Mouse (Mus musculus) hindbrain, embryonic 14.5 days (tissue): ENCODE data around the gene Gtpbp3. TPM values are rescaled to one million over a fixed set of nuclear protein-coding genes. Genes with fewer than 3 reads are reported as not detected.
A peak's percentile ranks its signal among the peaks of the same experiment; 100 is the strongest.

Experiments
- ATAC-seq: fragments of 200-750 bp; cut with Nextera tagmentation; 2 replicates; pipeline ENCODE4 v1.8.0; 2017; ENCODE audit warnings: moderate number of reproducible peaks, mild to moderate bottlenecking, moderate TSS enrichment, moderate library complexity; ENCODE audit not compliant: low FRiP score
- DNase-seq: peaks from one replicate; pipeline ENCODE4 v3.0.0-alpha.2; 2015; ENCODE audit warnings: low spot score
- H3K27ac ChIP-seq: fragments of 300-500 bp; sonication (generic); 2 replicates; pipeline ENCODE4 v1.5.1; 2014; ENCODE audit warnings: mild to moderate bottlenecking, moderate library complexity
- H3K27me3 ChIP-seq: fragments of 300-500 bp; sonication (generic); 2 replicates; pipeline ENCODE4 v1.6.1; 2014; ENCODE audit warnings: mild to moderate bottlenecking, low read length, mixed read lengths; ENCODE audit not compliant: control insufficient read depth, insufficient read depth
- H3K36me3 ChIP-seq: fragments of 300-500 bp; sonication (generic); replicated peaks from 2 replicates; pipeline ENCODE4 v1.6.1; 2014; ENCODE audit not compliant: control insufficient read depth, insufficient read depth
- H3K4me1 ChIP-seq: fragments of 300-500 bp; sonication (generic); replicated peaks from 2 replicates; pipeline ENCODE4 v1.6.1; 2014; ENCODE audit warnings: antibody characterized with exemption, low read length, mixed read lengths; ENCODE audit not compliant: control insufficient read depth, insufficient read depth
- H3K4me2 ChIP-seq: fragments of 300-500 bp; sonication (generic); replicated peaks from 2 replicates; pipeline ENCODE4 v1.6.1; 2014; ENCODE audit warnings: mild to moderate bottlenecking, moderate library complexity
- H3K4me3 ChIP-seq: fragments of 300-500 bp; sonication (generic); replicated peaks from 2 replicates; pipeline ENCODE4 v1.5.1; 2014; ENCODE audit warnings: mild to moderate bottlenecking, low read length
- H3K9ac ChIP-seq: fragments of 300-500 bp; sonication (generic); 2 replicates; pipeline ENCODE4 v1.6.1; 2014
- H3K9me3 ChIP-seq: fragments of 300-500 bp; sonication (generic); 2 replicates; pipeline ENCODE4 v1.6.1; 2016; ENCODE audit warnings: low read length; ENCODE audit not compliant: control insufficient read depth
- WGBS: fragments of 180-500 bp; shearing (Covaris S2); extraction: QIAGEN DNeasy Blood & Tissue Kit; methylation state at CpG from one replicate; pipeline ENCODE4 v1.1.7; 2014; 5-methylcytosine and 5-hydroxymethylcytosine counted together
- polyA plus RNA-seq: library from polyadenylated mRNA; unstranded; fragments of >200 nt; fragmentation: Nextera tagmentation; extraction: Ambion mirVana; gene quantifications from 2 replicates; pipeline ENCODE4 v1.2.1, GENCODE M21; 2014

The Gtpbp3 gene
- polyA plus RNA-seq, 1 experiment from 2014 or later = 7.3 TPM

GRCm38 (mm10) chr8:71486136-71486529 lies 1.8 kb upstream of the Gtpbp3 start:
- peak overlapping the region; percentile 84 for H3K4me2 ChIP-seq
- peak overlapping the region; percentile 90 for H3K4me3 ChIP-seq
- peak overlapping the region; percentile 99 for H3K9ac ChIP-seq
- no peaks in the 10 kb centered on the region for H3K27me3 ChIP-seq
- DNase-seq = no peak
- H3K27ac ChIP-seq = no peak overlapping the region
- peaks cover 29% of the 10 kb centered on the region for H3K36me3 ChIP-seq
- no peaks in the 10 kb centered on the region for H3K9me3 ChIP-seq
- ATAC-seq = no peak
- H3K4me1 ChIP-seq = peaks cover 26% of the 10 kb centered on the region
- 25% methylated on average over 7 of the region's 7 CpGs for WGBS

- peak overlapping the region; percentile 63 for H3K9ac ChIP-seq
- no peaks in the 10 kb centered on the region for H3K27me3 ChIP-seq
- H3K4me2 ChIP-seq = peak overlapping the region; percentile 90
- H3K27ac ChIP-seq = no peak overlapping the region
- DNase-seq = peak; percentile 95
- peaks cover 26% of the 10 kb centered on the region for H3K4me1 ChIP-seq
- peak; percentile 88 for ATAC-seq
- H3K36me3 ChIP-seq = peaks cover 32% of the 10 kb centered on the region
- no peaks in the 10 kb centered on the region for H3K9me3 ChIP-seq
- H3K4me3 ChIP-seq = peak overlapping the region; percentile 62
- WGBS = under 1% methylated on average over 22 of the region's 22 CpGs
Observed at GRCm38 (mm10) chr8:71488454-71488853, 551 bp downstream of the Gtpbp3 start.

GRCm38 (mm10) chr8:71495039-71495438 lies 7.1 kb downstream of the Gtpbp3 start:
- H3K36me3 ChIP-seq = peaks cover 41% of the 10 kb centered on the region
- ATAC-seq (peak; percentile 72), DNase-seq (peak; percentile 82)
- no peak overlapping the region for H3K27ac ChIP-seq
- H3K9me3 ChIP-seq = no peaks in the 10 kb centered on the region
- no peaks in the 10 kb centered on the region for H3K27me3 ChIP-seq
- WGBS = 23% methylated on average over 15 of the region's 16 CpGs
- no peaks in the 10 kb centered on the region for H3K4me1 ChIP-seq
- no peak overlapping the region for H3K9ac ChIP-seq
- H3K4me2 ChIP-seq = peak overlapping the region; percentile 24; the same call in 1 of the 2 replicates
- H3K4me3 ChIP-seq = no peak overlapping the region

- 0 out of 2 replicates have a peak overlapping the region, but pooled peaks have one; percentile 48 for H3K27ac ChIP-seq
- peaks cover 34% of the 10 kb centered on the region for H3K36me3 ChIP-seq
- WGBS = 91% methylated on average over 5 of the region's 5 CpGs
- no peak overlapping the region for H3K4me2 ChIP-seq
- H3K9me3 ChIP-seq = no peaks in the 10 kb centered on the region
- DNase-seq = no peak
- no peaks in the 10 kb centered on the region for H3K27me3 ChIP-seq
- no peak overlapping the region for H3K4me3 ChIP-seq
- no peaks in the 10 kb centered on the region for H3K4me1 ChIP-seq
- ATAC-seq = no peak
- H3K9ac ChIP-seq = no peak overlapping the region
Observed at GRCm38 (mm10) chr8:71495811-71496210, 7.9 kb downstream of the Gtpbp3 start.

GRCm38 (mm10) chr8:71496481-71496880 lies 8.6 kb downstream of the Gtpbp3 start:
- peaks cover 27% of the 10 kb centered on the region for H3K36me3 ChIP-seq

GRCm38 (mm10) chr8:71497077-71497645 lies 9.3 kb downstream of the Gtpbp3 start:
- H3K4me3 ChIP-seq = no peak overlapping the region
- ATAC-seq (no peak), DNase-seq (no peak)
- H3K27ac ChIP-seq = no peak overlapping the region
- WGBS = 88% methylated on average over 1 of the region's 1 CpGs
- no peaks in the 10 kb centered on the region for H3K4me1 ChIP-seq
- H3K27me3 ChIP-seq = no peaks in the 10 kb centered on the region
- H3K9ac ChIP-seq = no peak overlapping the region
- peaks cover 21% of the 10 kb centered on the region; the same call in 1 of the 2 replicates for H3K36me3 ChIP-seq
- H3K9me3 ChIP-seq = no peaks in the 10 kb centered on the region
- H3K4me2 ChIP-seq = no peak overlapping the region

More at GRCm38 (mm10) chr8:71496481-71496880, 8.6 kb downstream of the Gtpbp3 start:
- no peak for ATAC-seq
- DNase-seq = no peak
- H3K27ac ChIP-seq = 0 out of 2 replicates have a peak overlapping the region, but pooled peaks have one; percentile 48
- H3K4me2 ChIP-seq = no peak overlapping the region
- 42% methylated on average over 11 of the region's 11 CpGs for WGBS
- no peak overlapping the region for H3K9ac ChIP-seq
- H3K9me3 ChIP-seq = no peaks in the 10 kb centered on the region
- no peaks in the 10 kb centered on the region for H3K27me3 ChIP-seq
- no peaks in the 10 kb centered on the region for H3K4me1 ChIP-seq
- H3K4me3 ChIP-seq = no peak overlapping the region

GRCm38 (mm10) chr8:71497881-71498501 lies 10.1 kb downstream of the Gtpbp3 start:
- DNase-seq (no peak), ATAC-seq (no peak)
- Histone ChIP-seq H3K36me3 (peaks cover 13% of the 10 kb centered on the region; the same call in 1 of the 2 replicates), H3K9me3 (no peaks in the 10 kb centered on the region), H3K27ac (no peak overlapping the region), H3K4me3 (no peak overlapping the region), H3K4me2 (no peak overlapping the region), H3K4me1 (no peaks in the 10 kb centered on the region), H3K27me3 (no peaks in the 10 kb centered on the region), H3K9ac (no peak overlapping the region)
- 27% methylated on average over 15 of the region's 15 CpGs for WGBS

GRCm38 (mm10) chr8:71498816-71499690 lies 11.2 kb downstream of the Gtpbp3 start:
- no peak overlapping the region for H3K27ac ChIP-seq
- no peaks in the 10 kb centered on the region for H3K4me1 ChIP-seq
- peaks cover 4% of the 10 kb centered on the region; the same call in 1 of the 2 replicates for H3K36me3 ChIP-seq
- no peaks in the 10 kb centered on the region for H3K27me3 ChIP-seq
- no peak overlapping the region for H3K4me3 ChIP-seq
- H3K9ac ChIP-seq = no peak overlapping the region
- WGBS = 44% methylated on average over 15 of the region's 16 CpGs
- H3K4me2 ChIP-seq = no peak overlapping the region
- no peak for ATAC-seq
- H3K9me3 ChIP-seq = no peaks in the 10 kb centered on the region
- no peak for DNase-seq

GRCm38 (mm10) chr8:71504349-71504748 lies 16.4 kb downstream of the Gtpbp3 start:
- H3K4me2 ChIP-seq = no peak overlapping the region
- H3K4me3 ChIP-seq = no peak overlapping the region
- DNase-seq (no peak), ATAC-seq (no peak)
- WGBS = 92% methylated on average over 4 of the region's 4 CpGs
- no peaks in the 10 kb centered on the region for H3K36me3 ChIP-seq
- H3K27ac ChIP-seq = no peak overlapping the region
- peaks cover 42% of the 10 kb centered on the region for H3K27me3 ChIP-seq
- no peak overlapping the region for H3K9ac ChIP-seq
- peaks cover 10% of the 10 kb centered on the region for H3K4me1 ChIP-seq
- no peaks in the 10 kb centered on the region for H3K9me3 ChIP-seq
